In the genomic region with DNA sequence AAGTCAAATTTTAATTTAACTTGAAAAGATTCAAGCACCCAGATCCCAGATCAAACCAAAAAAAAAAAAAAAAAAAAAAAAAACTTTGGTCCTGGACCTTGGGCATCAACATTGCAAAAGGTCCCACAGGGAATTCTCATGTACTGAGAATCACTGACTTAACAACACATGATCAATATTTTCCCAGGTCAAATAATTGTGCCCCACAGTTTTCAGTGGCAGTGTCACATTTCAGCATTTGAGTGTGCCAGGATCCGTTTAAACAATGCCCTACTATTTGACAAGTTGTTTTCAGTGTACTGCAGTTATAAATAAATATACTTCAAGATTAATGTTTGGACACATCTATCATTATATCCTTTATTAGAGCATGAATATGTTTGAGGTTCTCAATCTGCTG, we compare ENCODE assay signal across 43 mouse cellular contexts. TPM values are rescaled to one million over a fixed set of nuclear protein-coding genes. Genes with fewer than 3 reads are reported as not detected.
"Had no signal": no experiment of that assay in that cellular context is flagged by ENCODE, and none has a peak within 500 bp of the region (broad histone marks: within the 10 kb centered on the region; RNA-seq: fewer than 3 reads in every experiment).

No protein-coding gene starts in this region.

- H3K36me3 ChIP-seq: heart, embryonic 10.5 days; heart, embryonic 12.5 days; heart, embryonic 13.5 days; heart, embryonic 15.5 days; hindbrain, embryonic 10.5 days; hindbrain, embryonic 12.5 days; hindbrain, embryonic 13.5 days; hindbrain, embryonic 15.5 days; intestine, embryonic 15.5 days; kidney, embryonic 15.5 days had no signal

- H3K9me3 ChIP-seq: heart, embryonic 10.5 days; heart, embryonic 15.5 days; hindbrain, embryonic 10.5 days; hindbrain, embryonic 12.5 days; hindbrain, embryonic 13.5 days; hindbrain, embryonic 15.5 days; intestine, embryonic 15.5 days; kidney, embryonic 15.5 days had no signal

- H3K4me2 ChIP-seq: heart, embryonic 11.5 days; heart, embryonic 12.5 days; heart, embryonic 13.5 days; heart, embryonic 15.5 days; hindbrain, embryonic 12.5 days; hindbrain, embryonic 13.5 days; hindbrain, embryonic 14.5 days; hindbrain, embryonic 15.5 days; intestine, embryonic 15.5 days; kidney, embryonic 15.5 days had no signal

- H3K4me1 ChIP-seq: heart, embryonic 10.5 days; heart, embryonic 12.5 days; heart, embryonic 13.5 days; heart, embryonic 15.5 days; hindbrain, embryonic 10.5 days; hindbrain, embryonic 12.5 days; hindbrain, embryonic 13.5 days; hindbrain, embryonic 15.5 days; intestine, embryonic 15.5 days; kidney, embryonic 15.5 days had no signal

- H3K9ac ChIP-seq: heart, embryonic 12.5 days; heart, embryonic 13.5 days; heart, embryonic 15.5 days; hindbrain, embryonic 12.5 days; hindbrain, embryonic 13.5 days; hindbrain, embryonic 14.5 days; hindbrain, embryonic 15.5 days; intestine, embryonic 15.5 days; kidney, embryonic 15.5 days had no signal

- DNase-seq: heart, postnatal 10 days; heart, postnatal 14 days; heart, postnatal 36 days; heart, postnatal 4 days; kidney, adult 11 months; kidney, adult 18-20 months; kidney, adult 2 months; kidney, adult 8-10 months; kidney, adult 9 months; kidney, postnatal 10 days; kidney, postnatal 14 days; kidney, postnatal 25 days; kidney, postnatal 36 days; kidney, postnatal 4 days; layer of hippocampus, adult 9-11 months; layer of hippocampus, postnatal 36 days had no signal

- H3K4me3 ChIP-seq: heart, embryonic 10.5 days; heart, embryonic 12.5 days; heart, embryonic 13.5 days; heart, embryonic 15.5 days; hindbrain, embryonic 10.5 days; hindbrain, embryonic 12.5 days; hindbrain, embryonic 13.5 days; hindbrain, embryonic 15.5 days; intestine, embryonic 15.5 days; kidney, embryonic 15.5 days; layer of hippocampus, adult 2 months had no signal

- H3K27ac ChIP-seq: heart, embryonic 10.5 days; heart, embryonic 13.5 days; heart, embryonic 15.5 days; hindbrain, embryonic 10.5 days; hindbrain, embryonic 12.5 days; hindbrain, embryonic 13.5 days; hindbrain, embryonic 14.5 days; hindbrain, embryonic 15.5 days; hindbrain, postnatal 0 days; intestine, embryonic 15.5 days; kidney, embryonic 15.5 days; kidney, postnatal 0 days; layer of hippocampus, adult 2 months had no signal

- H3K27me3 ChIP-seq: heart, embryonic 12.5 days; heart, embryonic 13.5 days; heart, embryonic 15.5 days; hindbrain, embryonic 12.5 days; hindbrain, embryonic 13.5 days; hindbrain, embryonic 15.5 days; intestine, embryonic 15.5 days; kidney, embryonic 15.5 days had no signal

- ATAC-seq: hindbrain, embryonic 16.5 days; hindbrain, postnatal 0 days; inflammation-experienced regulatory T-cells, adult 6 months; intestine, embryonic 15.5 days; intestine, embryonic 16.5 days; intestine, postnatal 0 days had no signal

RNA-seq across cellular contexts. Expression of a gene that starts 36.4 kb away (rescaled TPM):
- total RNA-seq: heart, postnatal 10 days; heart, postnatal 25 days; heart, postnatal 36 days; hematopoietic stem cell, adult 5-6 weeks; layer of hippocampus, adult 18-20 months; layer of hippocampus, adult 2 months; layer of hippocampus, adult 8-10 months; layer of hippocampus, postnatal 10 days; layer of hippocampus, postnatal 25 days; left cerebral cortex, adult 18-20 months had no signal
- polyA plus RNA-seq: heart, embryonic 11.5 days; heart, embryonic 12.5 days; hindbrain, embryonic 13.5 days; large intestine, adult 2 months had no signal
